Mouse (Mus musculus): Measurements from ENCODE around the gene Fam83e. TPM values are rescaled to one million over a fixed set of nuclear protein-coding genes. Genes with fewer than 3 reads are reported as not detected.

Fam83e gene
- polyA plus RNA-seq, 1 experiment from 2014 or later = 1.7 TPM

- Histone ChIP-seq H3K27me3 (replicated peaks; ENCODE audit: insufficient read depth, low read length) (no peaks in the 10 kb centered on the region), H3K4me3 (ENCODE audit: low read depth, low read length) (no peak overlapping the region), H3K9me3 (ENCODE audit: low read length) (no peaks in the 10 kb centered on the region), H3K4me2 (replicated peaks; ENCODE audit: low read depth, low read length) (no peak overlapping the region), H3K27ac (ENCODE audit: low read length) (no peak overlapping the region), H3K4me1 (ENCODE audit: insufficient read depth, low read depth, low read length) (peaks cover 2% of the 10 kb centered on the region; the same call in 1 of the 2 replicates), H3K9ac (replicated peaks; ENCODE audit: low read depth) (no peak overlapping the region), H3K36me3 (ENCODE audit: insufficient read depth, low read length) (peaks cover 23% of the 10 kb centered on the region)
- WGBS = 82% methylated on average over 14 of the region's 14 CpGs
- no peak for DNase-seq (ENCODE audit: low spot score)
- TF ChIP-seq CTCF (IDR thresholded peaks at IDR 0.05) (no peak), EP300 (IDR thresholded peaks at IDR 0.05) (no peak)
- ATAC-seq = no peak
Observed at GRCm38 (mm10) chr7:45723781-45724180, 2.8 kb downstream of the Fam83e start.

- no peak overlapping the region for H3K9ac ChIP-seq (replicated peaks; ENCODE audit: low read depth)
- no peak overlapping the region for H3K4me2 ChIP-seq (replicated peaks; ENCODE audit: low read depth, low read length)
- H3K27me3 ChIP-seq (replicated peaks; ENCODE audit: insufficient read depth, low read length) = no peaks in the 10 kb centered on the region
- H3K9me3 ChIP-seq (ENCODE audit: low read length) = no peaks in the 10 kb centered on the region
- DNase-seq (ENCODE audit: low spot score) (no peak), ATAC-seq (no peak)
- WGBS = 90% methylated on average over 9 of the region's 9 CpGs
- no peaks in the 10 kb centered on the region for H3K4me1 ChIP-seq (ENCODE audit: insufficient read depth, low read depth, low read length)
- H3K4me3 ChIP-seq (ENCODE audit: low read depth, low read length) = no peak overlapping the region
- TF ChIP-seq EP300 (IDR thresholded peaks at IDR 0.05) = no peak
- no peak for TF ChIP-seq CTCF (IDR thresholded peaks at IDR 0.05)
- H3K36me3 ChIP-seq (ENCODE audit: insufficient read depth, low read length) = peaks cover 18% of the 10 kb centered on the region
- no peak overlapping the region for H3K27ac ChIP-seq (ENCODE audit: low read length)
Observed at GRCm38 (mm10) chr7:45725151-45725550, 4.1 kb downstream of the Fam83e start.

GRCm38 (mm10) chr7:45725713-45726112 is 4.7 kb downstream of the Fam83e start, which contains the start of gene Spaca4:
TSS of gene Spaca4 (minus strand) at chr7:45725813.
- 87% methylated on average over 11 of the region's 11 CpGs for WGBS
- no peak for ATAC-seq
- H3K4me3 ChIP-seq (ENCODE audit: low read depth, low read length) = no peak within 1 kb of the TSS
- H3K4me2 ChIP-seq (replicated peaks; ENCODE audit: low read depth, low read length) = no peak within 1 kb of the TSS
- no peaks in the 10 kb centered on the region for H3K9me3 ChIP-seq (ENCODE audit: low read length)
- H3K4me1 ChIP-seq (ENCODE audit: insufficient read depth, low read depth, low read length) = no peaks in the 10 kb centered on the region; the same call in 1 of the 2 replicates
- peaks cover 18% of the 10 kb centered on the region for H3K36me3 ChIP-seq (ENCODE audit: insufficient read depth, low read length)
- no peak within 1 kb of the TSS for H3K9ac ChIP-seq (replicated peaks; ENCODE audit: low read depth)
- H3K27ac ChIP-seq (ENCODE audit: low read length) = no peak within 1 kb of the TSS
- TF ChIP-seq EP300 (IDR thresholded peaks at IDR 0.05) = no peak
- no peak for TF ChIP-seq CTCF (IDR thresholded peaks at IDR 0.05)
- no peak for DNase-seq (ENCODE audit: low spot score)
- no peaks in the 10 kb centered on the region for H3K27me3 ChIP-seq (replicated peaks; ENCODE audit: insufficient read depth, low read length)

GRCm38 (mm10) chr7:45726419-45726818 is 5.4 kb downstream of the Fam83e start:
- DNase-seq (ENCODE audit: low spot score) (no peak), ATAC-seq (no peak)
- TF ChIP-seq CTCF (IDR thresholded peaks at IDR 0.05) (no peak), EP300 (IDR thresholded peaks at IDR 0.05) (no peak)
- Histone ChIP-seq H3K4me1 (ENCODE audit: insufficient read depth, low read depth, low read length) (no peaks in the 10 kb centered on the region; the same call in 1 of the 2 replicates), H3K4me3 (ENCODE audit: low read depth, low read length) (no peak overlapping the region), H3K27ac (ENCODE audit: low read length) (no peak overlapping the region), H3K36me3 (ENCODE audit: insufficient read depth, low read length) (peaks cover 18% of the 10 kb centered on the region), H3K9me3 (ENCODE audit: low read length) (no peaks in the 10 kb centered on the region), H3K27me3 (replicated peaks; ENCODE audit: insufficient read depth, low read length) (no peaks in the 10 kb centered on the region), H3K9ac (replicated peaks; ENCODE audit: low read depth) (no peak overlapping the region), H3K4me2 (replicated peaks; ENCODE audit: low read depth, low read length) (no peak overlapping the region)
- 85% methylated on average over 10 of the region's 10 CpGs for WGBS

- peaks cover 18% of the 10 kb centered on the region for H3K36me3 ChIP-seq (ENCODE audit: insufficient read depth, low read length)
- no peaks in the 10 kb centered on the region for H3K9me3 ChIP-seq (ENCODE audit: low read length)
- no peaks in the 10 kb centered on the region for H3K27me3 ChIP-seq (replicated peaks; ENCODE audit: insufficient read depth, low read length)
- TF ChIP-seq EP300 (IDR thresholded peaks at IDR 0.05) (no peak), CTCF (IDR thresholded peaks at IDR 0.05) (no peak)
- DNase-seq (ENCODE audit: low spot score) = no peak
- no peak overlapping the region for H3K9ac ChIP-seq (replicated peaks; ENCODE audit: low read depth)
- no peak overlapping the region for H3K4me2 ChIP-seq (replicated peaks; ENCODE audit: low read depth, low read length)
- ATAC-seq = no peak
- 42% methylated on average over 3 of the region's 3 CpGs for WGBS
- no peak overlapping the region for H3K4me3 ChIP-seq (ENCODE audit: low read depth, low read length)
- H3K4me1 ChIP-seq (ENCODE audit: insufficient read depth, low read depth, low read length) = no peaks in the 10 kb centered on the region; the same call in 1 of the 2 replicates
- no peak overlapping the region for H3K27ac ChIP-seq (ENCODE audit: low read length)
Observed at GRCm38 (mm10) chr7:45727625-45728024, 6.6 kb downstream of the Fam83e start.

GRCm38 (mm10) chr7:45730727-45731431 is 9.9 kb downstream of the Fam83e start:
- Histone ChIP-seq H3K9me3 (ENCODE audit: low read length) (no peaks in the 10 kb centered on the region), H3K9ac (replicated peaks; ENCODE audit: low read depth) (no peak overlapping the region), H3K27ac (ENCODE audit: low read length) (peak overlapping the region; percentile 43; the same call in 1 of the 2 replicates), H3K4me3 (ENCODE audit: low read depth, low read length) (no peak overlapping the region), H3K27me3 (replicated peaks; ENCODE audit: insufficient read depth, low read length) (no peaks in the 10 kb centered on the region), H3K36me3 (ENCODE audit: insufficient read depth, low read length) (no peaks in the 10 kb centered on the region), H3K4me2 (replicated peaks; ENCODE audit: low read depth, low read length) (no peak overlapping the region), H3K4me1 (ENCODE audit: insufficient read depth, low read depth, low read length) (no peaks in the 10 kb centered on the region; the same call in 1 of the 2 replicates)
- DNase-seq (ENCODE audit: low spot score) (peak; percentile 79), ATAC-seq (peak; percentile 72)
- peak; percentile 76 for TF ChIP-seq CTCF (IDR thresholded peaks at IDR 0.05)
- TF ChIP-seq EP300 (IDR thresholded peaks at IDR 0.05) = no peak
- 22% methylated on average over 16 of the region's 16 CpGs for WGBS

Measured in lung, postnatal 0 days (tissue).